Mouse (Mus musculus) hindbrain, embryonic 14.5 days (tissue): ENCODE results near the gene Serpinb1c. TPM values are rescaled to one million over a fixed set of nuclear protein-coding genes. Genes with fewer than 3 reads are reported as not detected.

ENCODE experiments used
- ATAC-seq: fragments of 200-750 bp; cut with Nextera tagmentation; 2 replicates; pipeline ENCODE4 v1.8.0; 2017; ENCODE audit warnings: moderate number of reproducible peaks, mild to moderate bottlenecking, moderate TSS enrichment, moderate library complexity; ENCODE audit not compliant: low FRiP score
- DNase-seq: peaks from one replicate; pipeline ENCODE4 v3.0.0-alpha.2; 2015; ENCODE audit warnings: low spot score
- H3K27ac ChIP-seq: fragments of 300-500 bp; sonication (generic); 2 replicates; pipeline ENCODE4 v1.5.1; 2014; ENCODE audit warnings: mild to moderate bottlenecking, moderate library complexity
- H3K27me3 ChIP-seq: fragments of 300-500 bp; sonication (generic); 2 replicates; pipeline ENCODE4 v1.6.1; 2014; ENCODE audit warnings: mild to moderate bottlenecking, low read length, mixed read lengths; ENCODE audit not compliant: control insufficient read depth, insufficient read depth
- H3K36me3 ChIP-seq: fragments of 300-500 bp; sonication (generic); replicated peaks from 2 replicates; pipeline ENCODE4 v1.6.1; 2014; ENCODE audit not compliant: control insufficient read depth, insufficient read depth
- H3K4me1 ChIP-seq: fragments of 300-500 bp; sonication (generic); replicated peaks from 2 replicates; pipeline ENCODE4 v1.6.1; 2014; ENCODE audit warnings: antibody characterized with exemption, low read length, mixed read lengths; ENCODE audit not compliant: control insufficient read depth, insufficient read depth
- H3K4me2 ChIP-seq: fragments of 300-500 bp; sonication (generic); replicated peaks from 2 replicates; pipeline ENCODE4 v1.6.1; 2014; ENCODE audit warnings: mild to moderate bottlenecking, moderate library complexity
- H3K4me3 ChIP-seq: fragments of 300-500 bp; sonication (generic); replicated peaks from 2 replicates; pipeline ENCODE4 v1.5.1; 2014; ENCODE audit warnings: mild to moderate bottlenecking, low read length
- H3K9ac ChIP-seq: fragments of 300-500 bp; sonication (generic); 2 replicates; pipeline ENCODE4 v1.6.1; 2014
- H3K9me3 ChIP-seq: fragments of 300-500 bp; sonication (generic); 2 replicates; pipeline ENCODE4 v1.6.1; 2016; ENCODE audit warnings: low read length; ENCODE audit not compliant: control insufficient read depth
- WGBS: fragments of 180-500 bp; shearing (Covaris S2); extraction: QIAGEN DNeasy Blood & Tissue Kit; methylation state at CpG from one replicate; pipeline ENCODE4 v1.1.7; 2014; 5-methylcytosine and 5-hydroxymethylcytosine counted together
- polyA plus RNA-seq: library from polyadenylated mRNA; unstranded; fragments of >200 nt; fragmentation: Nextera tagmentation; extraction: Ambion mirVana; gene quantifications from 2 replicates; pipeline ENCODE4 v1.2.1, GENCODE M21; 2014

Serpinb1c gene
- polyA plus RNA-seq, 1 experiment from 2014 or later = not detected

GRCm38 (mm10) chr13:32833237-32833636 is 64.8 kb downstream of the Serpinb1c start:
- no peak overlapping the region for H3K4me2 ChIP-seq
- H3K27ac ChIP-seq = no peak overlapping the region
- H3K4me1 ChIP-seq = no peaks in the 10 kb centered on the region
- no peaks in the 10 kb centered on the region for H3K27me3 ChIP-seq
- no peaks in the 10 kb centered on the region for H3K9me3 ChIP-seq
- WGBS = 73% methylated on average over 6 of the region's 6 CpGs
- no peaks in the 10 kb centered on the region for H3K36me3 ChIP-seq
- ATAC-seq = no peak
- H3K4me3 ChIP-seq = no peak overlapping the region
- no peak overlapping the region for H3K9ac ChIP-seq
- DNase-seq = no peak

- 75% methylated on average over 3 of the region's 3 CpGs for WGBS
- no peak for DNase-seq
Measured at GRCm38 (mm10) chr13:32832776-32833175, 65.2 kb downstream of the Serpinb1c start.

GRCm38 (mm10) chr13:32831505-32832273 is 66.3 kb downstream of the Serpinb1c start:
- Histone ChIP-seq H3K9ac (no peak overlapping the region), H3K9me3 (no peaks in the 10 kb centered on the region), H3K4me1 (no peaks in the 10 kb centered on the region), H3K36me3 (no peaks in the 10 kb centered on the region), H3K4me3 (no peak overlapping the region), H3K27me3 (no peaks in the 10 kb centered on the region), H3K27ac (no peak overlapping the region), H3K4me2 (no peak overlapping the region)
- no peak for DNase-seq
- ATAC-seq = no peak
- WGBS = 83% methylated on average over 3 of the region's 3 CpGs

More at GRCm38 (mm10) chr13:32832776-32833175, 65.2 kb downstream of the Serpinb1c start:
- Histone ChIP-seq H3K4me2 (no peak overlapping the region), H3K4me1 (no peaks in the 10 kb centered on the region), H3K36me3 (no peaks in the 10 kb centered on the region), H3K4me3 (no peak overlapping the region), H3K27me3 (no peaks in the 10 kb centered on the region), H3K27ac (no peak overlapping the region), H3K9ac (no peak overlapping the region), H3K9me3 (no peaks in the 10 kb centered on the region)
- ATAC-seq = no peak

Other genes starting within 250 kb of the Serpinb1c start
- 0.24 and 0.35 TPM in 2 replicates for gene Mylk4, start 114.3 kb downstream of the Serpinb1c start, polyA plus RNA-seq
- gene Wrnip1, start 96.2 kb downstream of the Serpinb1c start, polyA plus RNA-seq = 29.9 and 34.6 TPM in 2 replicates
- gene D930007J09Rik, start 95.4 kb downstream of the Serpinb1c start, polyA plus RNA-seq = not detected in 2 replicates
- 2.5 and 2.6 TPM in 2 replicates for gene Serpinb1a, start 47.0 kb downstream of the Serpinb1c start, polyA plus RNA-seq
- 1.7 and 2.8 TPM in 2 replicates for gene Serpinb6b, start 67.0 kb upstream of the Serpinb1c start, polyA plus RNA-seq
- gene Serpinb9, start 105.0 kb upstream of the Serpinb1c start, polyA plus RNA-seq = 2.0 and 2.7 TPM in 2 replicates
- gene Serpinb9b, start 129.2 kb upstream of the Serpinb1c start, polyA plus RNA-seq = 0.37 and 0.40 TPM in 2 replicates
- 32.7 and 32.8 TPM in 2 replicates for gene Serpinb1b, start 180.4 kb upstream of the Serpinb1c start, polyA plus RNA-seq